Mouse (Mus musculus): ENCODE data around the gene Vps26a.

- TF ChIP-seq CTCF (IDR thresholded peaks at IDR 0.05; ENCODE audit: borderline replicate concordance, extremely low read depth, insufficient read depth, insufficient read length): no peak
- TF ChIP-seq POLR2A (IDR thresholded peaks at IDR 0.05; ENCODE audit: borderline replicate concordance, extremely low read depth, insufficient read depth, insufficient read length, poor library complexity, severe bottlenecking): no peak
Observed at GRCm38 (mm10) chr10:62476980-62477379, 9.6 kb downstream of the Vps26a start.

All from brain, embryonic 14.5 days (tissue).